Mouse (Mus musculus) skeletal muscle tissue, adult 2 months (tissue): ENCODE measurements around the gene 3110040M04Rik.
"Not testable (repeated sequence)": the region's sequence is repeated elsewhere in the genome, so short reads cannot be mapped to it uniquely, and the experiment has no call there.

Source experiments
- DNase-seq: peaks from one replicate; pipeline ENCODE4 v3.0.0-alpha.2; 2012; ENCODE audit warnings: low read depth, low spot score

Gene 3110040M04Rik

DNA sequence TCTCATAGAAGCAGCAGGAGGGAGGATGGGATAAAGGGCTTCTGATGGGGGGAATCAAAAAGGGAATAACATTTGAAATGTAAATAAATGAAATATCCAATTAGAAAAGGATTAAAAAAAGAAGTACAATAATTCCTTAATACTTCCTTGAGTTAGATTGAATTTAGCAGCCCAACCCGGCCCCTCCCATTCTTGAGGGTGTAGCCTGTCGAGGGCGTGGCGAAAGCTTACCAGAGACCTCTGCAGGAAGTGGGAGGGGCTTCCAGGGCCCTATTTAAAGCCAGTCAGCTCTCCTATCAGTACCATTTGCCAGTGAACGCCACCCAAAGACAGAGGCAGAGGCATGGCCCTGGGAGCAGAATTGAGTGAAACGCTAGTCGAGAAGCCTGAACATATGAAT lies 11.8 kb upstream of the 3110040M04Rik start, which contains the start of gene Gm8947:
Gene Gm8947, plus strand, starts transcription at position 302 of the 400 bp plus-strand sequence.
- not testable (repeated sequence) for DNase-seq

DNA sequence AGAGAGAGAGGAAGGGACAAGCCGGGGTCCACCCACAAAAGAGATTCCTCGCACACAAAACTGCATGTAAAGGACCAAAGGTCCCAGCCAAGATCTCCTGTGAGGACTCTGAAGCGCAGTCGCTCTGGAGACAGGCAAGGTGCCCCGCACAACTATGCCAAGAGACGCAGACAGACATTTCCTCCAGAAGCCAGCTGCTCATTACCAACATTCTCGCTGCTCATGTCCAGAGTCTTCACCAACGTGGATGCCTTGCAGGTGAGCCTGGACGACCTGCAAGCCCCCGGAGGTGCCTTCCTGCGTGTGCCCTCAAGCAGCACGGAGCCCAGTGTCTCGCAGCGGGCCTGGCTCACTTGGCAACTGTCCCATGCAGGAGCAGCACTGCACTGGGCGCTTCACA lies 11.2 kb upstream of the 3110040M04Rik start:
- not testable (repeated sequence) for DNase-seq

DNA sequence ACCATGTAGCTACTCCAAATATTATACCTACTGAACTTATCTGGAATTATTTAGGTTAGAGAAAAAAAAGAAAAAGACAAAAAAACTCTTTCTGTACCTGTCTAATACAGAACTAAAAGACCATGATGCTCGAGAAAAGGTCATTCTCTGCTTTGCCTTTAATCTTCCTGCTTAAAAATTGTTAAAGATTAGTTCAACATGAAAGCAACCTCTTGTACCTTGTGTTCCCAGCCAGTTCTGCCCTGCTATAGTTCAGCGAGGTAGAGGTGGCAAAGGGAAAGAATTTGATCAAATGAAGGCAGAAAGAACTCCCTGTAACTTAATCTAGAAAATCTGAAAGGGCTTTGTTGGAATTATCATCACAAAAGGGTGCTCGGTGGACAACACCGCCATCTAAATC lies 7.9 kb upstream of the 3110040M04Rik start:
- not testable (repeated sequence) for DNase-seq

DNA sequence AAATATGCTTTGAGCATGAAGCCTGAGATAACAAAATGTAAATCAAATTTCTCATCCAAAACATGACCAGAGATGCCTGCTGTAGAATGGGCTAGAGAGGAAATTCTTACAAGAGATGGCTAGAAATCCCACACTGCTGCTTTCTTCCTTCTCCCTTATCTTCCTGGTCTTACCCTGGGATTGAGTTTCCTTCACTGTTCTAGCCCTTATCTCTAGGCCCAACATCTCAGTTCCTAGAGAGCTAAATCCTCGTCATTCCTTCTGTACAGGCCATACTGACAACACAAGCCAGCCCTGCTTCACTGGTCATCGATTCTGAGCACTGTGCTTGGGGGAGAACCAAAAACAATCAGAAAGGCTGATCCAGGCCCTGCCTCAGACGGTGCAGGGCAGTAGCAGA lies 7.2 kb upstream of the 3110040M04Rik start:
- not testable (repeated sequence) for DNase-seq

DNA sequence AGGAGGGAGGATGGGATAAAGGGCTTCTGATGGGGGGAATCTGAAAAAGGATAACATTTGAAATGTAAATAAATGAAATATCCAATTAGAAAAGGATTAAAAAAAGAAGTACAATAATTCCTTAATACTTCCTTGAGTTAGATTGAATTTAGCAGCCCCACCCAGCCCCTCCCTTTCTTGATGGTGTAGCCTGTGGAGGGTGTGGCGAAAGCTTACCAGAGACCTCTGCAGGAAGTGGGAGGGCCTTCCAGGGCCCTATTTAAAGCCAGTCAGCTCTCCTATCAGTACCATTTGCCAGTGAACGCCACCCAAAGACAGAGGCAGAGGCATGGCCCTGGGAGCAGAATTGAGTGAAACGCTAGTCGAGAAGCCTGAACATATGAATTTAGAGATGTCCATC lies 5.8 kb upstream of the 3110040M04Rik start, which contains the start of gene Gm47995:
Gene Gm47995, plus strand, starts transcription at position 329 of the 400 bp plus-strand sequence.
- not testable (repeated sequence) for DNase-seq

DNA sequence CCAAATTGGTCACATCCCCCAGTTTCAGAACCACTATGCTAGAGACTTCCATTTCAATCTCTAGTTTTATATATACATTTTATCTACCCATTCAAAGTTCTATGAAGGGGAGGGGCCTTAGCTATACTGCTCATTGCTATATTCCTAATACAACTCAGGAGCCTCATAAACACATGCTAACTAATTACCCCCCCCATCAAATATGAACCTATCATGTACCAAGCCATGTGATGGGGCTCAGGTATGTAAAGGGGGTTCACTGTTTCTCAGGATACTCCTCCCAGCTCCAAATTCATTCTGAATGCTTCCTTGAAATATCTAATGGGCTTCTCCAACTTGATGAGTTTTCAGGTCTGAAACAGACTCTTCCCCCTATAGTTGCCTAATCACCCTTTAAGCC lies 3.3 kb upstream of the 3110040M04Rik start:
- DNase-seq = not testable (repeated sequence)

DNA sequence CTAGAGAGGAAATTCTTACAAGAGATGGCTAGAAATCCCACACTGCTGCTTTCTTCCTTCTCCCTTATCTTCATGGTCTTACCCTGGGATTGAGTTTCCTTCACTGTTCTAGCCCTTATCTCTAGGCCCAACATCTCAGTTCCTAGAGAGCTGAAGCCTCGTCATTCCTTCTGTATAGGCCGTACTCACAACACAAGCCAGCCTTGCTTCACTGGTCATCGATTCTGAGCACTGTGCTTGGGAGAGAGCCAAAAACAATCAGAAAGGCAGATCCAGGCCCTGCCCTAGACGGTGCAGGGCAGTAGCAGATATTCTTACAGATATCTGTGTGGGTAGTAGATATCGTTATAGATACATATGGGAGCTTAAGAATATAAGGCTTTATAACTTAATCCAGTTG lies 1.1 kb upstream of the 3110040M04Rik start:
- not testable (repeated sequence) for DNase-seq

DNA sequence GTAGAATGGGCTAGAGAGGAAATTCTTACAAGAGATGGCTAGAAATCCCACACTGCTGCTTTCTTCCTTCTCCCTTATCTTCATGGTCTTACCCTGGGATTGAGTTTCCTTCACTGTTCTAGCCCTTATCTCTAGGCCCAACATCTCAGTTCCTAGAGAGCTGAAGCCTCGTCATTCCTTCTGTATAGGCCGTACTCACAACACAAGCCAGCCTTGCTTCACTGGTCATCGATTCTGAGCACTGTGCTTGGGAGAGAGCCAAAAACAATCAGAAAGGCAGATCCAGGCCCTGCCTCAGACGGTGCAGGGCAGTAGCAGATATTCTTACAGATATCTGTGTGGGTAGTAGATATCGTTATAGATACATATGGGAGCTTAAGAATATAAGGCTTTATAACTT lies 4.6 kb downstream of the 3110040M04Rik start:
- DNase-seq = not testable (repeated sequence)

DNA sequence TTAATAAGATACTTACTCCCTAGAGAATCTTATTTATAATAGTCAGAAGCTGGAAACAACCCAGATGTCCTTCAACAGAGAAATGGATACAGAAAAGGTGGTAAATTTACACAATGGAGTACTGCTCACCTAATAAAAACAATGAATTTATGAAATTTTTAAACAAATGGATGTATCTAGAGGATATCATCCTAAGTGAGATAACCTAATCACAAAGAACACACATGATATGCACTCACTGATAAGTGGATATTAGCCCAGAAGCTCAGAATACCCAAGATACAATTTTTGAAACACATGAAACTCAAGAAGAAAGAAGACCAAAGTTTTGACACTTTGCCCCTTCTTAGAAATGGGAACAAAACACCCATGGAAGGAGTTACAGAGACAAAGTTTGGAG lies 5.0 kb downstream of the 3110040M04Rik start:
- not testable (repeated sequence) for DNase-seq

DNA sequence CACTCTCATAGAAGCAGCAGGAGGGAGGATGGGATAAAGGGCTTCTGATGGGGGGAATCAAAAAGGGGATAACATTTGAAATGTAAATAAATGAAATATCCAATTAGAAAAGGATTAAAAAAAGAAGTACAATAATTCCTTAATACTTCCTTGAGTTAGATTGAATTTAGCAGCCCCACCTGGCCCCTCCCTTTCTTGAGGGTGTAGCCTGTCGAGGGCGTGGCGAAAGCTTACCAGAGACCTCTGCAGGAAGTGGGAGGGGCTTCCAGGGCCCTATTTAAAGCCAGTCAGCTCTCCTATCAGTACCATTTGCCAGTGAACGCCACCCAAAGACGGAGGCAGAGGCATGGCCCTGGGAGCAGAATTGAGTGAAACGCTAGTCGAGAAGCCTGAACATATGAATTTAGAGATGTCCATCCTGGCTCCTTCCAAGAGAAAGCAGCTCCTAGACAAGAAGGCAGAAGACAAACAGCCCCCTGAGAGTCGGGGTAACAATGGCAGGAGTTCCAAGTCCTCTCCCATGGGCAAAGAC lies 6.0 kb downstream of the 3110040M04Rik start, which contains the start of gene Gm47996:
Gene Gm47996, plus strand, starts transcription at position 308 of the 532 bp plus-strand sequence.
- not testable (repeated sequence) for DNase-seq

DNA sequence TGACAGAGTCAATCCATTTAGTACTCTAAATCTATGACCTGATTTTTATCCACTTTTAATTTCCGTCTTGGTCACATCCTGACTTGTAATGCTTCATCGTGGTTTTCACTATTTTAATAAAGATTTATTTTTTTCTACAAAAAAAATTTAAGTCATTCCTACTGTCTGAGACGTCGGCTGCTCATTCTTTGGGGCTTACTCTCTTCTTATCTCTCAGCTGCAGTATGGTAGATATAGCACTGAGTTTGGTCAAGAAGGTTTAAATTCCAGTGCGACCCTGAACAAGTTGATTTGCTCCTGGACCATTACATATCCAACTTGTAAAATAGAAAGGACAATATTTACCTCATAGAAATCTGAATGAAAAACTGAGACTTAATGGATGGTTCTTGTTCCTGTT lies 7.7 kb downstream of the 3110040M04Rik start:
- DNase-seq = not testable (repeated sequence)

DNA sequence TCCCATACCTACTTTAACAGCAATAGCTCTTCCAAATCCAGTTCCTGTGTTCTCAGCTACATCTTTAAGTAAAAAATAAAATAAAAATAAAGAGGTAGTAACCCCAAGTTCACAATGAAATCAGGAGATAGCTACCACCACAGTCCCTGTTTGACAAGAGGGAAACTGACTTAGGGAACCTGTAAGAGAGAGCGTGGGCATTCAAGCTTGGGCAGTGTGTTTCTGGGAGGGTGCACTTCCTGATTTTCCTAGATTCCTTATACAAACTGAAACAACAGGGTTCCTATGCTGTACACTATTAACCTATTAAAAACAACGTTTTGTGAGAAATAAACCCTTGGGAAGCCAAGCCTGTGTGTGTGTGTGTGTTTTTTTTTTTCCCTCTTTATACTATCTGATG lies 10.9 kb downstream of the 3110040M04Rik start:
- DNase-seq = no peak

DNA sequence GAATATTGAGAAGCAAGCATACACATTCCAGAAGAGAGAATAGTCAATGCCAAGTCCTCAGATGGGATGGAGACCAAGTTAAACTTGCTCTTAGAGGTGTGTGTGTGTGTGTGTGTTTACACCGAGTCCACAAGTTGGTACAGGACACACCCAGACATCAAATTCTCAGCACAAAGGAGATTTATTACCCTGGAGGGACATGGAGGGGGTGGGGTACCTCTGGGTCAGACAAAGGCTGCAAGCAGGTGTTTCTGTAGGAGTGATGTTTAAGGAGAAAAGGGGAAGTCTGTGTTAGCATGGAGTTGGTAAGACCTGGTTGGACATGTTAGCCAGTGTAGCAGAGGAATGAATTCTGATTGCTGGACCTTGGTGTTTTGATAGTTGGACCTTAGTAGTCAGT lies 12.1 kb downstream of the 3110040M04Rik start:
- DNase-seq = no peak

DNA sequence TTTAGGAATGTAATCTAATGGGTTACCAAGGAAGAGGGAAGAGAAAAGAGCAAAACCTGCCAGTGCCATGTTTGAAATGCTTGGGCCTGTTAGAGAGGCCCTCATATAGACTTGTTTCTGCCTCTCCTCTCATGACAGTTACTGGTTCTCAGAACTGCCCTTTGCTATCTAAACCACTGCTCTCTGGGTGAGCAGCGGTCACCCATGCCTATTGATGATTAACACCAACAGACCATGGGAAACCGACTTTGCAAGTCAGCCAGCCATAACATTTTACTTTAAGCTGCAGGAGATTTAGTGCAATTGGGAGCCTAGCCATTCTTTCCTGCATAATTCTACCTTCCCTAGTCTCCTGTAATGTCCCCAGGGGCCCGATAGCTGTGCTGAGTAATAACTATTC lies 12.5 kb downstream of the 3110040M04Rik start:
- DNase-seq = no peak

DNA sequence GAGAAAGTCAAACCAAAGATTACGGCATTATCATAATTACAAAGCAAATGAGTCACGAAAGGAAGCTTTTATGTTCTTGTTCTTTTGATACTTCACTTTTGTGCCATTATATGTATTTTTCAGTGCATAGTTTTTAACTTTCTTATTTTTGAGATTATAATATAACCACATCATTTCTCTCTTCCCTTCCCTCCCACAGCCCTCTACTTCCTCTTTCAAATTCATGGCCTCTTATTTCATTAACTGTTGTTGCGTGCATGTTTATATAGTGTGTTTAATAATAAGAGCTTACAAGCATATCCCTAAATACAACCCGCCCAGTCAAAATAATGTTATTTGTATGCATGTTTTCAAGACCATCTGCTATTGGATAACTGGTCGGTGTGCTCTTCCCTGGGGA lies 15.1 kb downstream of the 3110040M04Rik start:
- DNase-seq = no peak

DNA sequence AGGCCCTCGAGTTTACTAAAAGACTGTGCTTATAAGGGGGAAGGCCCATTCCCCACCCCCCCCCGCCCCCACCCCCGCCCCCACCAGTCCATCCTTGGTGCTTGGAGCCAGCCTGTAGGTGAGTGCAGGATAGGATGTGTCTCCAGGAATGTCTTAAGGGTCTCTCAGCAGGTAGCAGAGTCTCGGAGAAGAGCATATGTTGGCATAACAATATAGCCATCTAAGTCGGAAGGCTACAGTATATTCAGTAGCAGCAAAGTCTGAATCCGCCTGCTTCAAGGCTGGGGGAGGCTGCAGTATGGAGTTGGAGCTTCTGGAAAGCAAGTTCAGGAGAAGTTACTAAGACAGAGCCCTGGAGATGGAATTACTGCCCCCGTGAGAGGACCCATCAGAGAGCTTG lies 16.2 kb downstream of the 3110040M04Rik start:
- DNase-seq = no peak

DNA sequence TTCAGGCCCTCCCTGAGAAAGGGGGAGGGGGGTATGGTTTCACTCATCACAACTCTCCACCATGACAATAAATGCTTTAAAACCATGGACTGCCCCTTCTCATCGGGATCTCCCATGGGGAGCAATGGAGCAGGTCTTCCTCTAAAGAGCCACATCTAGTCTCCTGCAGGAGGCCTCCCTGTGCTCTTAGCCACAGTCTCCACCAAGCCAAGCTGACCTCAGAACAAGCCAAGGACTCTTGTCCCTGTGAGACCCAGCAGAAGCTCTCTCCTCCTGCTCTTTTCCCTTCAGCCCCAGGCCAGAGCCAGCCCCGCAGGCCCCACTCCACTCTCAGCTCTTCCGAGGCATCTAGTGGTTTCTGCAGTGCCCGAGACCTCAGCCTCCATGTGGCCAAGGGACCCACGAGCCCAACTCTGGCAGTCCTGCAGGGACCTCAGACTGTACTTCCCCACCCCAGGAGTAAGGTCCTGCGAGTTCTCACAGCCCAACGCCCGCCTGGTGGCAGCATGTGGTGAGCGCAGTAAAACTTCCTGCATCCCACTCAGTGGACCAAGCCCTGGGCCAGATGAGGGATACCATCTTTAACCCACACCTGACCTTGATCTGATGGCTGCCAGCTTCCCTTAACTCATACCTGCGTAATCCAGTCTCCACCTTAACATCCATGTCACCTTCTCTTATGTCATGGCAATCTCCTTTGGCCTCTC lies 18.8 kb downstream of the 3110040M04Rik start:
- DNase-seq = no peak

DNA sequence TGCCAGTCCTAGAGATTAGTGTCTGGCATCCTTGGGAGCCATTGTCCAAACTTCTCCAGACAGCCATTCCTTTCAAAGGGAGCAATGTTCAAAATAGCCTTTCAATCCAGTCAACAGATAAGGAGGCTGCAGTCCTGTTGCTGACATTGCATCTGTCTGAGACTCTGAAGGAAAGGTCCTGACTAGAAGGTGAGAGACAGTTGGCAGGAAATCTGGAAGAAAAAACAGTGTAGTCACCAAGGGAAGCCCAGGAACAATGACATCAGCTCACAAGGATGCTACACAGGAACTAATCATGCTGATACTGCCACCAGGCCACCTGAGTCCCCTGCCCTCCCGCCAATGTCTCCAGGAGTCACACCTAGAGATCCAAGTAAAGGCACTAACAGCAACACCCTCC lies 19.5 kb downstream of the 3110040M04Rik start:
- DNase-seq = no peak

DNA sequence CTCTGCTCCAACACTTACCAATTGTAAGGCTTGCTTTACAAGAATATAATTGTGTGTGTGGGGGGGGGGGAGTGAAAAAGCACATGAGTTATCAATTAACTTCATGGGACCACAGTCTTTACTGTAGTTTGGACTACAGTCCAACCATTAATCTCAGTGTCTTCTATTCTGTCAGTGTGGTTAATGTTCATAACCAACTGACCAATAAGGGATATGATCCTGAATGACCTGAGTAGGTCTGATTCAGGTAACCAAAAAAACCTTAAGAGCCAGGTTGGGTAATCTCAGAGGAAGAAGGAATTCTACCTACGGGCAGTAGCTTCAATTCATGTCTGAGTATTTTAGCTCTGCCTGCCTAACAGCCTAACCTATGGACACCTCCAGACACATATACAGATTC lies 20.6 kb downstream of the 3110040M04Rik start:
- DNase-seq = no peak

DNA sequence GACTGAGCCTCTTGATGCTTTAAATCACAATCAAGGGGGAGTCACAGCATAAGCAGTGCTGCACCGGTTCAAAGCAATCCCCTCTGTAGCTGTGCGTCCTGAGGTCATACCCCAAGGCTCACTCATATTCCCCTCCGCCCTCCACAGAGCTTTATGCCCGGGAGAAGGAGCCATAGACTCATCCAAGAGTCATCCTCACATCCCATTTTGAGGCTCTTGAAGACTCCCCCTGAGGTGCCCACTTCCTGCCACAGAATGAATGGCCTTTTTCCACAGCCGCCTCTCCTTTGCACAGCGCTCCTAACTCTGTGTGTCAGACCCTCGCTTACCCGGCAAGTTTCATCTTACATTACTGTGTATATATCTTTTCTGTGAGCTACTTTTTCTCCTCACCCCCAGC lies 23.6 kb downstream of the 3110040M04Rik start:
- DNase-seq = no peak

DNA sequence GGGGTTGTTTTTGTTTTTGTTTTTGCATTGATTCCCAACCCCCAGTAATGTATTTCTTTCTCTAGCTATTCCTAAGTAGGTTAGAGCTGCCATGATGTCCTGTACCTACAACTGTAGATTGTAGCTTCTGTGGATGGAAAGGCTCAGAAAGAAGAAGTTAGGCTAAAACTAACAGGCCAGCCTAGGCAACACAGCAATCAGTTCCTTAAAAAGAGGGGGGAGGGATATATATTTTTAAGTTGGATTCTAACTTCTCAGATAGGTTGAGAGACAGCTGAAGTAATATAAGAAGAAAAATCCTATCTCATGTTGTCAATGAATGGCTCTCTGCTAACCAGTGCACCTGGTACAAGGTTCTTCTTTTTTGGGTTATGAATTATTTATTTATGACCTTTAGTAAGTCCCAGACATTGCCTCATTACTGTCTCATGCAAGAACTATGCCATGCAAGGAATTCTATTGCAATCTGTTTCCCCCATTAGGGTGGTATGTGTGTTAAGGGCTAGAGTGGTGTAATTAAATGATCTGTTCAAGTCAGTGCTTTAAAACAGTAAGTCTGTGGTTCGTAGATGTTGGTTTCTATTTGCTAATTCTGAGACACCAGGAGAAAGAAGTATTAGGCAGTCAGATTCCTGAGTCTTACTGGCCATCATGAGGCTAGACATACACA lies 24.5 kb downstream of the 3110040M04Rik start:
- no peak for DNase-seq

DNA sequence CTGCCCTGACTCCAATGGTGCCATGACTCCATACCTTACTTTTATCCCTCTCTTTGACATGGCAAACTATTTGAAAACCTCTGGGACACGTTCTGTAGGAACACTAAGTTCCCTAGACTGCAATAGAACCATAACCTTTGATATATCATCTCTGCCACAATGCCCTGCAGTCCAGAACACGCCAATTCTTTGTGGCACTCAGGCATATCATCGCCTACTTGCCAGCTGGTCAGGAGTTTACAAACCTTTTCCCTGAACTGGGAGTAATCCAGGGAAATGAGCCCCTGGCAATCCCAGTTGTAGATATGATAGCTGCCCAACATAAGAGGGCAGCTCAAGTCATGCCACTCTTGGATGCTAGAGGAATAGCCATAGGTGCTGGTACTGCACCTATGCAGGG lies 28.4 kb downstream of the 3110040M04Rik start:
- DNase-seq = no peak

DNA sequence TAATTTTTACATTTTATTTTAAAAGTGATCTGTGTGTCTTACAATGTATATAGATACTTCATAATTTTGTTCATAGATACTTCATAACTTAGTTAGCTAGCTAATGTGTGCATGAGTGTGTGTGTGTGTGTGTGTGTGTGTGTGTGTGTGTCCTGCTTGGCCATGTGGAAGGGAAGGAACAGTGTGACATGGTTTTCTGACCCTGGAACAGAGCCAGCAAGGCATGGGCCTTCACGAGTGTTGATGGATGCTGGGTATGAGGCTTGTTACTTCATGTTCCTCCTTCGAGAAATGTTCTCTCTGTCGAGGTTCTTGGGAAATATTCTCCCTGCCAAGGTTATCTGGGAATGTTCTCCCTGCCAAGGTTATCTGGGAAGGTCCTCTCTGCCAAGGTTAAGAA lies 29.8 kb downstream of the 3110040M04Rik start:
- no peak for DNase-seq
